Mouse (Mus musculus): ENCODE data around the gene Usp6nl.

The Usp6nl gene

DNA sequence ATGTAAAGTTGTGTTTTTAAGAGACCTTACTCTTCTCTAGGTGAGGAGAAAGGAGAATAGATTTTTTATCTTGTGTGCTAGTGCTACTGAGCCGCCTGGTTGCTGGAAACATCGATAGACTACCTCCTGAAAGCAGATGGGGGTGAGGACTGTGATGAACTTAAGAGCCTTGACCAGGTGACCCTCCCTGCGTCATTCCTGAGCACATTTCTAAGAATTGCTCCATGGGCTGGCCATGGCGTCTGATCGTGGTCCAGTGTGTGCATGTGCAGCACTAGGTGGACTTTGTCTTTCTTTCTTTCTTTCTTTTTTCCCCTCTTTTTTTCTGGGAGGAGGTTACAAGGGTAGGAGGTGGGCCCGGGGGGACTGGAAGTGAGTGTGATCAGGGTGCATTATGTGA is 11.5 kb downstream of the Usp6nl start:
- DNase-seq: no peak

DNA sequence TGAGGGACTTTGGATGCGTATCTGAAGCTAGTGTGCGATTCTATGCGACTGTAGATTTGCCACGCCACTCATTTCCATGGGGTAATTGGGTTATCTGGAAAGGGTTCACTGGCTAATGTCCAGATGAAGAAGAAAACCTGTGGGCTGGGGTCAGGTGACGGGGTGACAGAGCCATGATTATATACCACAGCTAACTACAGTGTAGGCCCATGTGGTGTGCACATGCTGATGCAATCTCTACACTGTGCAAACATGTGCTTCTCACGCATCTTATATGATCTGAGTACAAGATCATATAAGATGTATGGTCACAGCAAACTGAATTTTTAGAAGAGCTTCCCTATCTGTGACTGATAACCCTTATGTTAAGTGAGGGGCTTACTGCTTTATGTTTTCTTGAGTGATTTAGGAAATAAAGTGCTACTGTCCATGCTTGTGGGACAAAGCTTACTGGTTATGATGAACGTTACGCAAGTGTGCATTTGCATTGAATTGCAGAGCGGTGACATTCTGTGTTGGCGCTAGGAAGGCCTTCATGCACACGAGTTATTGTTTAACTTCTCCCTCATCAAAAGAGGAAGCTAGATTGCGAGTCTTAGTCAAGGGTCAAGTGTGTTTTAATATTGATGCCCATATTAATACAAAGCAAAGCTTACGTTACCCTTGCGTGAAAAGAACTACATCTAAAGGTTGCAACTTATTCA is 12.7 kb downstream of the Usp6nl start:
- no peak for DNase-seq

DNA sequence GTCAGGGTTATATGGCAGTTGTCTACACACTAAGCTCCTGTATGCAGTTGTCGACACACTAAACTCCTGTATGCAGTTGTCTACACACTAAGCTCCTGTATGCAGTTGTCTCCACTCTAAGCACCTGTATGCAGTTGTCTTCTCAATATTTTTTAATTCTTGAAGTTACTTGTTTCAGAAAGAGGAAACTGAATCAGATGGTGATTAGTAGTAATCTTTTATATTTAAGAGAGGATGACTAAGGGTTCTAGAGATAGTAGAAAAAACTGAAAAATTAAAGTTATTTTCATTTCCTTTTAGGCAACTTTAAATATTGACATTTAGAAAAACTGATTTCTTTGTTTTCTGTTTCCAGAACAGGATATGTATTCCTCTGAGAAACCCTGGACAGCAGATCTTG is 13.5 kb downstream of the Usp6nl start:
- no peak for DNase-seq

DNA sequence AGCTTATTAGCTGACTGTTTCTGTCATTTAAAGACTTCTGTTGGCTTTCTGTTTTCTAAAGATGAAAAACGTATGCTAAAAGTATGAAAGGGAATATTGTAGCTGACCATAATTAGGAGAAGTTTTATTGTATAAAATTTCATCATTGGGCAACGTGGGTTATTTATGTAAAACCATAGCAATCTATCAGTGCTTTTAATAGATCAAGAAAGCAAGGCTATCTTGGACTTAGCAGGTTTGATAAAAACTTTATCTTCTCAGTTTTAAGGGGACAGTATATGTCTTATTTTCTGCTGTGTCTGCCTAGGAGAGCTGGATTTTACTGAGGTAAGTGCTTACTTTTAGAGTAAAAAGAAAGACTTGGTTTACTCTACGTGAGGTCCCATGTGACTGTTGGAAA is 14.2 kb downstream of the Usp6nl start:
- DNase-seq: no peak

DNA sequence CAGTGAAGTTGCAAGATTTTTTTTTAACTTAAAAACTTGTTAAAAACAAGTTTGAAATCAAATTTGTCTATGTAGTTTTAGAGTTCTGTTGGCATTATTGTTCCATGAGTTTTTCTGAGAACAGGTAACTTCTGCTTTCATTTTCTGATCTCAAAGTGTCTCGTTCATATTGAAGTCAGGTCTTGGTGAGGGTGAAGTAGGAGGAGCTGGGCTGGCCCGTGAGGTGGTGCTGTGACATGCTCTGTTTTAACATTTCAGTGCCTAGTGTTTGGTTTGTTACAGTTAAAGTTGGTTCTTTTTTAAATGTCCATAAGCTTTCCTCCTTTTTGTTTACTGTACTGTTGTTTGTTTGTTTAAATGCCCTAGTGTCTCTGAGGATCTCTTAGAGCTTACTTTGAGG is 15.0 kb downstream of the Usp6nl start:
- DNase-seq: peak; percentile 25

DNA sequence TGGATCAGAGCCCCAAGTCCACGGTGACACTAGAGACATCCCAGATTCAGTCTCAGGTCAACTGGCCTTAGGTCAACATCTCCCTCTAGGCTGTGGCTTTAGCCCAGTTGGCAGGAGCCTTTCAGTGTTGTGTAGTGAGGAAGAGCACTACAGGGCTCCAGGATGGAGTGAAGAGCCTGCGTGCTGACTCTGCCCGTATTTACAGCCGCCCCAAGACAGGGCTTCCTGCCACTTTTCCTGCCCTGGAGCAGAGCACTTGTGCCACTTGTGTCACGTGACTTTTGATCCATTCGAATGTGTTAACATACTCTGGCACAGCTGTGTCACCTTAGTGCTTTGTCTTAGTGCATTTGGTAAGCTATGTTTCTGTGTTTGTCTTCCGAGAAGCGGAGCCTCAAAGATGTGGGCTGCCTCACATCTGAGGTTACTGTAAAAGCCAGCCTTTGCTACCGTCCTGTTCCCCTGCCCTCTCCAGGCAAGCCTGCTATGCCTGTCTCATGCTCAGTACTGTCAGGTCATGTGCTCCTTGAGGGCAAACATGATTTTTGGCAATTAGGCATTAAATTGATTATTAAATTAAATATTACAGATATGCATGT is 15.7 kb downstream of the Usp6nl start:
- DNase-seq: peak; percentile 44

DNA sequence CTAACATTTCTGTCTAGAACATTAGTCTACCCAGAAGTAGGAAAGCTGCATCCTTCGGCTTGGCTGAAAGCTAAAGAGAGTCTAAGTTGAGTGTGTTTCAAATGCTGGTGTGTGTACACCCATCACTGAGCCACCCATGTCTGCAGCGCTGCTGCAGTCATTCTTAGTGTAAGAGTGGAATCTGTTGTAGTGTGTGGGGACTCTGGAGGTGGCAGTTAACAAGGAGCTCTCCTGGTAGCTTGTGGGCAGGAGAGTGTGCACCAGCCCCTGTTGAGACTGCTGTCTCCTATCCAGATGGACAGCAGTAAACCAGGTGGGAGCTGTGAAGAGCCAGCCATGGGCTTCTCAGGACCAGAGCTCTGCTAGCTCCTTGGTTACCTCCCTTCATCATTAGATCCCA is 18.0 kb downstream of the Usp6nl start:
- no peak for DNase-seq

DNA sequence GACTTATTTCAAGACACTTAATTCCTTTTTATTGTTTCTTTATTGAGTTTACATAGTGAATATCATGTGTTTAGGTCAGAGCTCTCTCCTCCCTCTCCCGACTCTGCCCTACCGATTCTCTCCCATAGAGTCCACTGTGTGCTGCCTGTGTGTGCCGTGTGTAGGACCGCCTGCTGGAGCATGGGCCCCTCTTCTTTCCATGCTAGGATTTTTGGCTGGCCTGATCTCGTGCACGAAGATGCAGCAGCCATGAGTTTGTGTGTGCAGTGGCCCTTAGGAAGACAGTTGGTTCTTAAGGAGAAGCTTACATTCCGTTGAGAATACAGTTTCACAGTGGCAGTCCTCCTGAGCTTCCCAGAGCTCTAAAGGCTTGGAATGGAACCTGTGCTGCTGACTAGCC is 19.0 kb downstream of the Usp6nl start:
- DNase-seq: no peak

DNA sequence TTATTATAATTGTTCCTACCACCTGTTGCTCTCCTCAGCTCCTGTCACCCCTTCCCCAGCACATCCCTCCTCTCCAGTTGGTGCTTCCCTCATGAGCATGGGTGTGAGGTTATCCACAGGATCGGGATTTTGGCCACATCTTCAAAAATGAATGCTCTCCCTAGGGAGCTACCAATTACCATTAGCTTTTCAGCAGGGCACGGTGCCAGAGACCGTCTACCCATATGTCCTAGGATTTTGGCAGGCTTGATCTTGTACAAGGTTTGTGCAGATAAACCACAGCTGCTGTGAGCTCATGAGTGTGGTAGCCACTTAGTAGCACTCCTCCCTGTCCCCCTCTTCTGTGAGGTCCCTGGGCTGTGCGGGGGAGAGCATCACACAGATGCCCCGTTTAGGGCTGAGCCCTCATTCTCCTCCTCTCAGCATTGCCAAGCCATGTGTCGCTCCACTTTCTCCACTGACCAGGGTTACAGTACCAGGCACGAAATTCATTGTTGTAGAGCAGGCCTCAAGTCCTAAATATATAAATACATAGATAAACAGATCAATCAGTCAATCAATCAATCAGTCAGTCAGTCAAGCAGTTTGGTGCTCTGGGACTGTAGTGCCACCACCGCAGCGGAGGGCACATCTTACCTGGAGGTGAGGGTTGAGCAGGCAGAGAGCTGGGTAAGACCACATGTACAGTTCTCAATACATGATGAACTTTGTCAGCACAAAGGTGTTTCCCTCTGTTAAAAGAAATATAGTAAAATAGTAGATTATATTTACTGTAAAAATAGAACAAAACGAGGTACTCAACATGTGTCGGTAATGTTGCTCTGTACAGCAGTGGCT is 27.0 kb downstream of the Usp6nl start:
- no peak for DNase-seq

DNA sequence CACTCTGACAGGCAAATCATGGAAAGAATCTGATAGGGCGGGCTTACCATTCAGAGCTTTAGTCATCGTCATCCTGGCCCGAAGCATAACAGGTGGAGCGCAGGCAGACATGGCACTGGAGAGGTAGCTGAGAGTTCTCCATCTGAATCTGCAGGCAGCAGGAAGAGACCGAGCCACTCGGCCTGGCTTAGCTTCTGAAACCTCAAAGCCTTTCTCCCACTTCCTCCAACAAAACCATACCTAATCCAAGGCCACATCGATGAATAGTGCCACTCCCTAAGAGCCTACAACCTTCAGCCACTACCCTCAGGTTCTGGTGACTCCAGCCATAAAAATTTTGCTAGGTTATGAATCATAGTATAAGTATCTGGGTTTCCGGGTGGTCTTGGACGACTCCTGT is 27.7 kb downstream of the Usp6nl start:
- DNase-seq: no peak

DNA sequence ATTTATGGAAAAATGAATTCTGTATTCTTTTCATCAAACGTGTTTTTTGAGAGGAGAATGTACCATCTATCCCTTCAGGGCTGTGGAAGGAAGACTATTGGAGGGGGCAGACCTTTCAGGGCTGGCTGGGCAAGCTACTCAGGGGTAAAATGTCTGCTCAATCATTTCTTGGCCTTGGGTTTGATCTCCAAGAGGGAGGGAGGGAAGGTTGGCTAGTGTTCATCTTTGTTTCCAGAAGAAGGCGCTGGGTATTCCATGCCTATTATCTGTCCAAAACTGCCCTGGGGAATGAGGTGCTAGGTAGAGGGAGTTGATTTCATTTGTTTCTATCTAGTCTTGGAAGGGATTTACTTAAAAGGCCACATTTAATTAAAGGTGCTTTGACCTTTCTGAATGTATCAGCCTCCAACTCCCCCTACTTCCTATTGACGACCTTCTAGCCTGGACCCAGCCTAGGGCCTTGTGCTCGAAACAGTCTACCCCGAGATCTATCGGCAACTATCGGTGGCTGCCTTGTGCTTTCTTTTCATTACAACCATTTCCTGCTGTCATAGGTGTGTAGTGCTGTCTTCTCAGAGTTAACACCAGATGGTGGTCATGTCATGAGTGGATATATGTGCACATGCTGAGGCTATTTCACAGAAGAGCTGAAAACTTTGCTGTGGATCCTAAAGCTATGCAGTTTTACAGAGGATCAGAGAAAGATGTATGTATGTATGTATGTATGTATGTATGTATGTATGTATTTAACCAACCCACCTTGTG is 28.6 kb downstream of the Usp6nl start:
- no peak for DNase-seq

DNA sequence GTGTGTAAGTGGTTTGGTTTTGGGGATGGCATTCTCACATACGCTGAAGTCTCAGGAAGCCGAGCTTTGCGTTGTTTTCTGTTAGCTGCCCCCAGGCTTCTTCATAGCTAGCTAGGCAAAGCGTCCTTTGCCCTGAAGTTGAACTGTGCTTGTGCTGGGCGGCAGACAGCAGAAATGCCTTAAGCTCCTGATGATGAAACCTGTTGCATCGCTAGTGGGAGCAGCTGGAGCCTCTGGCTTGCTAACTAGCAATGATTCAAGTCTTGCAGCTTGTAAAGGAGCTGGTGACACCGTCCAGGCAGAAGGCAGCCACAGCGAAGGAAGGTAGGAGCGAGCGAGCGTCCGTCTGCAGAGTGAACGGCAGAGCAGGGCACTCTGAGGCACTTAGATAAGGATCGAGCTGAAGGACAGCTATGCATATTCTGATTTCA is 30.1 kb downstream of the Usp6nl start:
- DNase-seq: no peak

DNA sequence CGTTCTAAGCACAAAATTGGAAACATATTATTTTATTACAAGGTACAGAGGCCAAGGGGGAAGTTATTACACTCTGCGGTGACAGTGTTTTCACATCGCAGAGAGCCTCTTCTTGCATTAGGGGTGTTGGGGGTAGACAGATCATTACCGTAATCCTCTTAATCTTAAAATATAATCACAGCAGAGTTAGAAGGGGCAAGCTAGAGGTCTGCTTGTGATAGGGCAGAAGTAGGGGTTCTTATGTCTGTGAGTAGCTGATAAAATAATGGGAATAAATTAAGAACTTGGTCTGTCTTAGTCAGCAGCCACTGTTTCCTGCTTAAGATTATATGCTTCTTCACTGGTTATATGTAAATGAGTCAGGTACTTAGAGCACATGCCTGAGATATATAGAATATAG is 30.6 kb downstream of the Usp6nl start:
- DNase-seq: no peak

DNA sequence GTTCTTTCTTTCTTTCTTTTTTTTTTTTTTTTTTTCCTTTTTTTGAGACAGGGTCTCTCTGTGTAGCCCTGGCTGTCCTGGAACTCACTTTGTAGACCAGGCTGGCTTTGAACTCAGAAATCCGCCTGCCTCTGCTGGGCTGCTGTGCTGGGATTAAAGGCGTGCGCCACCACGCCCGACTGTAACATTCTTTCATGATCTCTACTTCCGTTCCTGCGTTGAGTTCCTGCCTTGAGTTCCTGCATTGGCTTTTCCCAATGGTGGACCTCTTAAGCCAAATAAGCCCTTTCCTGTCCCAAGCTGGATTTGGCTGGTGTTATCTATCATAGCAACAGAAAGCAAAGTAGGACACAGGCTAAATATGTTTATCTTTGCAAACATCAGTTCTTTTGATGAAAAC is 34.8 kb downstream of the Usp6nl start:
- no peak for DNase-seq

DNA sequence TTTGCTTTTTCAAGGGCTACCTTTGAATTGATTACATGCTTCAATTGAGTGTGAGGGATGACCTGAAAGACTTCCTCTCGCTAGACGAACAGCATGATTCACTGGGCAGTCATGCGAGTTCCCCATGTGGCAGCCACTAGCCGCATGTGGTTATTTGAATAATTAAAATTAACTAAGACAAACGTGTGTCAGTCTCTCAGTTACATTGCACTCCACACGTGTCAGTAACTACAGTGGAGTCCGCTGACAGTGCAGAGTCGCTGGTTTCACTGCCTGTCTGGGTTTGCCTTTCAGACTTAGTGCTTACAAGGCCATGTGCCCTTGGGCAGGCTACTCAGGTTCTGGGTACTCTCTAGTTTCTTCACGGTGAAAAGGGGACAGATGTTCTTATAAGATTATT is 37.2 kb downstream of the Usp6nl start:
- DNase-seq: no peak

DNA sequence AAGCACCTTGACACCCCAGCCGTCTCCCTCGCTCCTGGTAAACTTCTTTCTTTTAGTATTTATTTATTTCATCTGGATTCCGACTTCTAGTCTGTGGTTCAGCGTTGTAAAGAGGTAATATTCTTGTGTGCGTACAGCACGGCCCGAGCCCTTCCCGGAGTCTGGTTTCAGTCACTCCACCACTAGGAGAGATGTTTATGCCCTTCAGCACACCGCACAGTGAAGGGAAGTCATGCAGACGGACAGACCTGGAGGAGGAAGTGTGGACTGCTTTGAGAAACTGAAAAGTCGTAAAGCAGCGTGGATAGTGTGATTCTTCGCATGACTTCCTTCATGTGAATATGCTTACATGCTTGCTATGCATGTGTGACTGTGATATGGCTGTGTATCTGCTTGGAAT is 40.7 kb downstream of the Usp6nl start:
- peak; percentile 38 for DNase-seq

DNA sequence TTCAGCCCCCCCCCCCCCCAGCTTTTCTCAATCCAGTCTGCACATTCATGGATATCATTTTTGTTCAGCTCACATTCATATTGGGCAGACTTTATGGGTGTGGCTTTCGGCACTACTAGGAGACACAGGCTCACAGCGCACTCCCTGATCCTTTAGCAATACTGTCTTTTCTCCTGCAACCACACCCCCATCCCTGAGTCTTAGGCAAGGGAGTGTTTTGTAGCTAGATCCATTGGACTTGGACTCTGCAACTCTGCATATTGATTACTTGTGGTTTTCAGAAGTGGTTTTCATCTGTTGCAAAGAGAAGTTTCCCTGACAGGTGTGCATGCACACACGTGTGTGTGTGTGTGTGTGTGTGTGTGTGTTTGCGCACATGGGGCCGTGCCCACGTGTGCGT is 41.5 kb downstream of the Usp6nl start:
- no peak for DNase-seq

DNA sequence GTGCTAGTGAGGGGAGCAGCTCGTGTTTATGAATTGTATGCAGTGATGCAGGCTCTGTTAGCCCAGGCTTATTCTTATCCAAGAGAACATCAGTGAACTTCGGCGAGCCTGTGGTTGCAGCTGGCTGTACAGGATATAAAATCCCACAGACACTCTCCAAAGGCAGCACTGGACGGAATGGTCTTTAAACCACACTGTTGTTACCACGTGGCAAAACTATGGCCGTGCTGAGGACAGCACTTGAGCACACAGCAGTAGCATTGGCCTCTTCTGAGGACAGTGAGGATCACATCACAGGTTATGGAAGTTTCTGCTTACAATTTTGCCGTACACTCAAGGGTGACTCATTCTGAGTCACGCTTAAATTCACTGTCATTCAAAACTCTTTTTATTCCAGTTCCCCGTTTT is 44.1 kb downstream of the Usp6nl start:
- DNase-seq: no peak

DNA sequence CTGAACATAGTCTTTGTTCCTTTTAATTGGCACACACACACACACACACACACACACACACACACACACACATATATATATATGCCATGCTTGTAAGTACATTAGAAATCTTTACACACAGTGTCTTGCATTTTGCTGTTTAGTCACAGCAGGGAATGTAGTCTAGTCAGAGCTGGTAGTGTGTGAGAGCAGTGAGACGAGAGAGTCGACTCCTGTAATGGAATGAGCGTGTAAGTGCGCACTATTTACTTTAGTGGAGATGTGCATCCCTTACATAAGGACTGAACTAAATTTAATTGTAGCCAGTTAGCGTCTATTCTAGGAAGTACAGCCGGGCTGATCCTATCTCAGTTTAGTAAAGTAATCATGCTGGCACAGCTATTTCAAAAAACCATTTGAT is 44.5 kb downstream of the Usp6nl start:
- DNase-seq: no peak

DNA sequence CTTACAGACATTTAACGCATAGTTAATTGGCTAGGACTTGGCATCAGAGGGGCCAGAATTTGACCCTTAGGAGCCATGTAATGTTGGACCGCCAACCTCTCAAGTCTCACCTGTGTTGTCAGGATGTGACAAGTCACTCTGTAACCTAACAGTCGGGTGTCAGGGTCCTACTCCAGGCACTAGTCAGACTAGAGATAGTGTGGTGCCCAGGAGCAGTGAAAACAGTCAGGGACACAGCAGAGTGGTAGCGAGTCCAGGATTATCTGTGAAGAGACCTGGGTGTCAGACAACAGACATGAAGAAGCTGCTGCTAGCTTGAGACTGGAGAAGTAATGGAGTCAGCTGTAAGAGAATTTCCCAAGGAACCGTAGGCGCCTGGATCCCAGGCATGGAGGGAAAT is 45.0 kb downstream of the Usp6nl start:
- DNase-seq: no peak

DNA sequence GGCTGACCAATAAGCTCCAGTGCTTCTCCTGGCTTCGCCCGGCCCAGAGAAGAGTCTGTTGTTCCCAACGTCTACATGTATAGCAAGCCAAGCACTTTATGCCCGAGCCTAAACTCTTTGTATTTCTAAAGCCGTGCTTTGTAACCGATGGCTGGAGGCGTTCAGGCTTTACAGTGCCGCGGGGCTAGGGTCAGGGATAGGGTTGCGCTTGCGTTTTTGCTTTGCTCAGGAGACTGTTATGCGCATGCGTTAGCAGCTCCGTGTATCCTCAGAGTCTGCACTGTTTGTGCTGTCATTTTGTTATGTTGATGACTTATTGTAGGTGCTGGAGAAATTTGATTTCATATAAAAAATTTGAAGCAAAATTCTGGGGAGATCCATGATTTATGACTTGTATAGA is 51.7 kb downstream of the Usp6nl start:
- no peak for DNase-seq

DNA sequence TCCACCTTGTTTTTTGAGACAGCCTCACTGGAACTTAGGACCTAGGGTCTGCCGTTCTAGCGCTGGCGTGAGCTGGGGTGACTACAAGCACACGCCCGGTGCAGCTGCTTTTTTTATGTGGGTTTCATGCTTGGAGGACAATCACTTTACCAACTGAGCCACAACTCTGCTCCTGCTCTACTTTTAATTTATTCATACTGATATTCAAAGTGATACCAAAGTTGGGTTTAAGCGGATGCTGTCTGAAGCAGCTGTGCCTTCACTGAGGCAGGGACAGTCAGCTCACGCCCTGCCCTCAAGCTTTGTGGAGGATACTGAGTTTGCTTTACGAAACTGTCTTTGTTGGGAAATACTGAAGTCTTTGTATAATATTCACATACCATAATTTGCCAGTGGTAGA is 53.6 kb downstream of the Usp6nl start:
- no peak for DNase-seq

DNA sequence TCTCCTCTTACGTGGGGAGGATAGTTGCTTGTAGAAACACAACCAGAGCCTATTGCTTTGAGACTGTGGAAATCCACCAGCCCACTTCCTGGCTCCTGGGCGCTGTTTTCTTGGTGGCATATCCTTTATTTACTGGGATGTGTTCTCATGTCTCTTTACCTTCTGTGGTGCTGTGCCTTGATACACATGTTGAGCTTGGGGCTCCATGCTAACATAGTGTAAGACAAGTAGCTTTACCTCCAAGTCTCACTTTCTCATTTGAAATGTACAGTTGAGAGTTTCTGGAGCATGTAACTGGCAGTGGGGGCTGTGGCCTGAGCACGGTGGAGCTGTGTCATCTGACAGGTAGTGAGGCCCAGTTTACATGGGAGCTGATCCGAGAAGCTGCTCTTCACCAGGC is 54.5 kb downstream of the Usp6nl start:
- DNase-seq: no peak
